Mouse (Mus musculus) C2C12 (cell line): ENCODE measurements around the gene Ralgps2.

Experiments used
- CEBPB ChIP-seq: IDR thresholded peaks from one replicate; pipeline ENCODE4 v1.6.1; 2011; ENCODE audit warnings: low read depth, mild to moderate bottlenecking, control low read depth, moderate library complexity
- CTCF ChIP-seq: IDR thresholded peaks from one replicate; pipeline ENCODE4 v1.5.1; 2011; ENCODE audit not compliant: control insufficient read depth, insufficient read depth, insufficient read length
- FOSL1 ChIP-seq: IDR thresholded peaks from one replicate; pipeline ENCODE4 v1.8.0; 2011; ENCODE audit warnings: mild to moderate bottlenecking, low read length; ENCODE audit not compliant: poor library complexity, insufficient read depth, severe bottlenecking
- MAX ChIP-seq: IDR thresholded peaks from one replicate; pipeline ENCODE4 v1.6.1; 2011; ENCODE audit warnings: mild to moderate bottlenecking, control low read depth
- MYOD1 ChIP-seq: IDR thresholded peaks from one replicate; pipeline ENCODE4 v1.6.1; 2011; ENCODE audit warnings: low read depth; ENCODE audit not compliant: control insufficient read depth, insufficient read length
- MYOG ChIP-seq: IDR thresholded peaks from one replicate; pipeline ENCODE4 v1.6.1; 2011; ENCODE audit not compliant: control insufficient read depth, insufficient read length; ENCODE audit errors: extremely low read depth
- USF1 ChIP-seq: IDR thresholded peaks from one replicate; pipeline ENCODE4 v1.6.1; 2011; ENCODE audit warnings: low read depth, mild to moderate bottlenecking, control low read depth, moderate library complexity

- TF ChIP-seq CTCF (no peak), CEBPB (no peak), USF1 (no peak), MAX (no peak), FOSL1 (no peak), MYOG (no peak), MYOD1 (no peak)
Observed at GRCm38 (mm10) chr1:156903899-156904298, 35.5 kb downstream of the Ralgps2 start.
